In the genomic region with DNA sequence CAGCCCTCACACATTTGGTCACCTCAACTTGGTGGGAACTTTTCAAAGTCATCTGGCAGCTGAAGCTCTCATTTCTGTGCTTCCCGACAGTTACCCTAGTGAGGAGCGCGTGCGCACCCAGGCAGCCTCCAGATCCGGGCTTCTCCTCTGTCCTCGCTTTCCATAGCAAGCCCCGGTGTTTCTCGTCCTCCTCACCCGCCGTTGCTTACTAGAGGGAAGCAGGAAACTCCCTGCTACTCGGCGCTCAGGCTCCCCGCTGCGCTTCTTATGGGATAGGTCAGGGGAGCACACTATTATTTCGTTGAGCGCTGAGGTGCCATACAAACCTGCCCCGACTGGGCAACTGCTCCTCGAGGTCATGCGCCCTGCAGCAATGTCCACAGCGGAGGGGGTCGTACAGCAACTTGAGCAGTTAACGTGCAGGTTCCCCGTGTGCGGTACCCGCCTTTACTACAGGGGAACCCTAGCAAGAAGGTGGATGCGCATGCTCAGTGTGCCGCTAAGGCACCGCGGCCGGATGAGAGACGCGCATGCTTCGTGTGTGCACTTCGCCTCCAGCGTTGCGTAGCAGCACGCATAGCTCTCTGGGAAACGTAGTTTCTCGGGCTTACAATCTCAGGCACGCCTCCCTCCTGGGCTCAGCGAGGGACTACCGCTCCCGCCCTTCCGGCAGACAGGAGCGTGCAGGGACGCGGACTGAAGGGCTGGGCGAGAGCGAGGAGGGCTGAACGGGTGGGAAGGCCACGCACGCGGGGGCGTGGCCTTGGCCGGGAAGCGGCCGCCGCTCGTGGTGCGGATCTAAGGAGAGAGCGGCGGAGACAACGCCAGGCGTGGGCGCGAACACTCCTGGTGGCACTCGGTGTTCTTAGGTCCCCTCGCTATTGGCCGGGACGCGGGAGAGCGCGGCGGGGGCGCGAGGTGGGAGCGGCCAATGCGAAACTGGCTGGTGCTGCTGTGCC, we compare ENCODE assay signal across 8 mouse cellular contexts. TPM values are rescaled to one million over a fixed set of nuclear protein-coding genes. Genes with fewer than 3 reads are reported as not detected.
DNase-seq lines count a peak whose midpoint lies in the region; ATAC-seq lines count a peak whose summit lies in the region.

A gene (plus strand): TSS at position 596 of the 959 bp plus-strand sequence.

- peak within 1 kb of the TSS; percentile 78 for H3K9ac ChIP-seq in kidney, embryonic 15.5 days

- no peaks in the 10 kb centered on the region for H3K9me3 ChIP-seq in heart, embryonic 10.5 days
- H3K9me3 ChIP-seq in kidney, embryonic 15.5 days (replicated peaks), result no peaks in the 10 kb centered on the region

- H3K36me3 ChIP-seq in heart, embryonic 10.5 days, result peaks cover 9% of the 10 kb centered on the region
- H3K36me3 ChIP-seq in kidney, embryonic 15.5 days, result no peaks in the 10 kb centered on the region

- WGBS in heart, embryonic 10.5 days, result under 1% methylated on average over 78 of the region's 78 CpGs
- WGBS in kidney, embryonic 15.5 days, result 0% methylated on average over 77 of the region's 78 CpGs

- DNase-seq in B cell, adult 2 months, result peak; percentile 92 to 94
- DNase-seq in brain, adult 2 months (ENCODE audit: low read depth, low spot score), result peak; percentile 100
- DNase-seq in heart, embryonic 10.5 days (ENCODE audit: low spot score), result peak; percentile 99
- DNase-seq in liver, result peak; percentile 98
- DNase-seq in spleen, postnatal 4 days (ENCODE audit: low spot score in 2 of 2), result peak; percentile 94 to 96

- peaks cover 7% of the 10 kb centered on the region; the same call in 1 of the 2 replicates for H3K4me1 ChIP-seq in heart, embryonic 10.5 days
- H3K4me1 ChIP-seq in kidney, embryonic 15.5 days, result peaks cover 21% of the 10 kb centered on the region

- no peaks in the 10 kb centered on the region for H3K27me3 ChIP-seq in heart, embryonic 10.5 days (ENCODE audit: insufficient read depth, poor library complexity, severe bottlenecking)
- no peaks in the 10 kb centered on the region for H3K27me3 ChIP-seq in kidney, embryonic 15.5 days

- H3K27ac ChIP-seq in heart, embryonic 10.5 days, result peak within 1 kb of the TSS; percentile 92
- peak within 1 kb of the TSS; percentile 92 for H3K27ac ChIP-seq in kidney, embryonic 15.5 days

- peak within 1 kb of the TSS; percentile 82 for H3K4me2 ChIP-seq in kidney, embryonic 15.5 days

- H3K4me3 ChIP-seq in heart, embryonic 10.5 days, result peak within 1 kb of the TSS; percentile 91
- peak within 1 kb of the TSS; percentile 95 for H3K4me3 ChIP-seq in kidney, embryonic 15.5 days (replicated peaks)

- ATAC-seq in erythroblast, adult 5-6 weeks (replicated peaks; ENCODE audit: low FRiP score, poor library complexity, severe bottlenecking), result peak; percentile 97
- ATAC-seq in kidney, embryonic 15.5 days (replicated peaks; ENCODE audit: low FRiP score), result peak; percentile 99
- peak; percentile 97 for ATAC-seq in monocyte, adult 5-6 weeks (replicated peaks; ENCODE audit: insufficient number of reproducible peaks, low FRiP score, low TSS enrichment, poor library complexity, severe bottlenecking)

RNA-seq across cellular contexts. Expression of the gene that starts here (rescaled TPM):
- total RNA-seq in erythroblast, adult 5-6 weeks (2015; ENCODE audit: low replicate concordance), result 10.2 and 14.0 TPM in 2 replicates
- total RNA-seq in erythroblast, adult 5-6 weeks (2017; ENCODE audit: low replicate concordance), result 7.4 and 10.7 TPM in 2 replicates
- 31.0 and 38.7 TPM in 2 replicates for polyA plus RNA-seq in heart, embryonic 10.5 days (2016; fragmentation: Nextera tagmentation; extraction: Ambion mirVana)
- 39.6 and 40.8 TPM in 2 replicates for polyA plus RNA-seq in kidney, embryonic 15.5 days (2015; fragmentation: Nextera tagmentation; extraction: Ambion mirVana)
- total RNA-seq in monocyte, adult 5-6 weeks (2017), result 40.7 to 54.4 TPM (median 49.8 TPM) in 3 replicates

Comparison
In these comparisons a context has a peak if more than half of its experiments do, and no peak if none do; other contexts are left out.
1. Peak in every context shown above with its lines: DNase-seq, ATAC-seq, H3K4me3 ChIP-seq and H3K27ac ChIP-seq.